Mouse (Mus musculus) natural killer cell, adult 2 months (primary cell): ENCODE results near the gene Evi5.

ENCODE experiments used
- DNase-seq, 2 experiments: peaks; one replicate each; pipeline ENCODE4 v3.0.0; 2022; ENCODE audit warnings: low spot score in 2 of 2

The Evi5 gene

DNA sequence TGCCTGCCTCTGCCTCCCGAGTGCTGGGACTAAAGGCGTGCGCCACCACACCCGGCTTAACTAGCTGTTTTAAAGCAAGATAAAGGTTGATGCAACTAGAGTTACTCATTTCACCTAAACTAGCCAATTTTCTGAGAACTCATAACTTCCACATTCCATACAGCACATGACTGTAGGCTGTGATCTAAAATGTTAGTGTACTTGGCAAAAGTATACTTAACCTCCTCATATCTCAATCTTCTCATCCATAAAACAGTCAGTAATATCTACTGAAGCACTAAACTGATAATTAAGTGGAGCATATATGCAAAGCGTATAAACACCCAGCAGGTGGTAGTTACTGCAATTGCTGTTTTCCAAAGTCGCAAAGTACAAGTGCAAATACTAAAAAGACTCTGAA, 1.6 kb downstream of the Evi5 start:
- DNase-seq: no peak

DNA sequence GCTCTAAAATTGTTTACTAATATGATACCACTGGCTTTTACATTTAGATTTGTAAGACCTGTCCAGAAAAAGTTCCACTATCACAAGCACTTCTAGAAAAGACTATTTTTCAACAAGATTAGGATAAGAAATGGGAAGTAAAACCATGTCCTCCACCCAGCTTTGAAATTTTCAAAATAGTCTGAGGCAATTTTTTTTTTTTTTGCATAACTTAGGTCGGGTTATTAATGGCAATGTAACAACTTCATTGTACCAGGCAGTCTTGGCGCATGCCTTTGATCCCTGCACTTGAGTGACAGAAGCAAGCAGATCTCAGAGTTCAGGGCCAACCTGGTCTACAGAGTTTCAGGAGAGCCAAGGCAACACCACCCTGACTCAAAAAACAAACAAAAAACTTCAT, 5.2 kb downstream of the Evi5 start:
- DNase-seq: no peak

DNA sequence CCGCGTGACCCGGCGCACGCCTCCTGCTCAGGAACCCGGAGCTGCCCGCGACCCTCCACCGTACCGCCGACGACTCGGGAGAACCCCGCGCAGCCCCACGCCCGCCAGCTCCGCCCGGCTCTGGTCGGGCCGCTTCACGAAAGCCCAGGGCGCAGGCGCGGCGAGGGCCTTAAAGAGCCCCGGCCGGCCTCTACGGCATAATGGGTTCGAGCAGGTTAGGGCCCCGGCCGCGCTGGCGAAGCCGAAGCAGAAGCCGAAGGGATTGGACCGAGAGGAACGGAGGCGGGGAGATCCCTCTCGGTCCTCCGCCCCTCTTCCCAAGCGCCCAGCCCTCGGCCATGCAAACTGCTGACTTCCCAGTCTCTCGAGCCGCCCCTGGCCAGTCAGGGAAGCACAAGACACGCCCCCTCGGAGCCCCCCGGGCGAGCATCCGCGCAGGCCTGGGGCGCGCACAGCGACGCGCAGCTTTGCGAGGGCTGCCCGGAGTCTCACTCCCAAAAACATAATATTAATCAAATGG, 5.9 kb downstream of the Evi5 start:
- peak in 1 of 2 experiments; percentile 51 for DNase-seq

DNA sequence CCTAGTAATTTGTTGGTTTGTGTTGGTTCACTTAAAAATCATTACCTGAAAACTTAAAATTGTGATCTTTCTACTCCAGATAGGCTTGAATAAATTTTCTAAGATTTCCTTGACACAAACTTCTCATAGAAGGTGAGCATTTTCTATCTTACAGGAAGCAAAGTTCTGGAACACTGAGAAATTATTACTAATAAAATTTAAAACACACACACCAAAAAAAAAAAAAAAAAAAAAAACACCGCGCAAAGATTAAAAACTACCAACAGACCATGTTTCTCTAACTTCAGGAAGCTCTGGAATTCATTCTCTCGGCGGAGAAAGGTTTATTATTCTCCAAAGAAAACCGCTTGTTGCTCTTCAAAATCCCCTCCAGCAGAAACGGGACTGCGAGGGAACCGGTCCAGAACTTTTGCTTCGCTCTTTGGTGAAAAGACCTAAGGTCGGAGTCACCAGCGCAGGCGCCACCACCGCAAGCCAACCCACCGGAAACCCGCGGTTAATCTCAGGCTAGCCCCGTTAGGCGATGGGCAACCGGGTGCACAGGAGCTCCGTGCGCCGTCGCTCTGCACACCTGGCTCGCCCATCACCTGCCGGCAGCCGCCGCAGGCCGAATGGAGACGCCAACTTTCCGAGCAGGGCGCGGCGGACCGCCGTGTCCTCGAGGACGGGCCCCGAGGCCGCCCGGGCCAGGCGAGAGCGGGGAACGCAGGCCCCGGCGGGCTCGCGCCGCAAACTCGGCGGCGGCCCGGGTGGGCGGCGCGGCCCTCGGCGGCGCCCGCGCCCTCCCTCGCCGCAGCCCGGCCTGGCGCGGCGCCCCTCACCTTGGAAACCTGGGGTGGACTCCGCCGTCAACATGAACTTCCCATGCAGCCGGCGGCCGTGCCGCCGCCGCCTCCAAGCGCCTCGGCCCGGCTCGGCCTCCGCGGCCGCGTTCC, 6.7 kb downstream of the Evi5 start:
- DNase-seq: peak; percentile 62 to 68

DNA sequence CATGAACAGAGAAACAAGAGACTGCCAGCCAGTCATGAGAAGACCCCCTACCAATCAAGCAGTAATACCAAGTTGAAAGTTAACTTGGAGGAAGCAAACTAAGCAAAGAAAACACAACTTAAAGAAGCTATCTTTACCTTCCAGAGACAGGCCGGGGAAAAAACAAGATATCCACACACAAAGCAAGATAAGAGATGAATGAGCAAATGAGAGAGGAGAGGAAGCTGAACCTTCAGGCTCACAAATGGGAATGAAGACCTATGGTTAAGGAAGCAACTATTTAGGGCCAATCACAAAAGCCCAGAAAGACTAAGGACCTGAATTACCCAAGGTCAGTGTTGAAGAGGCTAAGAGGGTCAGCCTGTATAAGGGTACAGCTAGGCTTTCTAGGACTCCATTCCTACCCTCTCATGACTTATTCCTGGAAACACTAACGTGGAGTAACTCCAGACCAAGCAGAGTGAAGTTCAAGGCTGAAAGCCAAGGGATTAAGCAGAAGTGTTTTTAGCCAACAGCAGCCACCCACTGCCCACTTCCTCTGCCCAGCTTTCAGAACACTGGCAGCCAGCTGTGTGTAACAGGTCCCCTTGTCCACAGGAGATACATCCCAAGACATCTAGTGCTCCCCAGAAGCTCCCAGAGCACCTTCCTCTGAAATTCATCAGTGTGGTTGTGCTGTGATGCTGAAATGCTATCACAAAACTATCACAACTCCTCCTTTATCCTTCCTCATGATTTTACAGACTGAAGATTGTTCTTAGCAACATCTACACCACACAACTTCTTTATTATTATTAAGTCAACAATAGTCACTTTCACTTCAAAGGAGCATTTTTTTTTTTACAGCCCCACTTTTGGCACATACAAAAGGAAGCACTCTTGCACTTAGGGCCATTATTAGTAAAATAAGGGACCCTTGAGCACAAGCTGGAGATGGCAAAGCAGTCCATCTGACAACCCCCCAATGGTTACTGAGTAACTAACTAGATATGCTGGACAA, 8.5 kb downstream of the Evi5 start:
- DNase-seq: peak in 1 of 2 experiments; percentile 9

DNA sequence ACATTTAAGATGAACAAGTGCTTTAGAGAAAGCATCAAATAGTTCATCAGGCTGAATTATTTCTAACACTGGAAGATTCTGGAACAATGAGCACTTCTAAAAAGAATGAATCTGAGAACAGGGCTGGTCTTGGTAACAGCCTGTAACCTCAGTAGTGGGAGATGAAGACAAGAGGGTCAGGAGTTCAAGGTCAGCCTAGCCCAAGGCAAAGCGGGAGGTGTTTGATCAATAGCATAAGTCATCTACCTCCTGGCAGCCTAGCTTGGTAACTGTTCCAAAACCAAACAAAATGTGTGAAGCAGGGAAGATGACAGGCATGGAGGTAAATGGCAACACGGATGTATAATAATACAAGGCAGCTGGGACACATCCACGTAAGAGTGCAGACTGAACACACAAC, 10.9 kb downstream of the Evi5 start:
- no peak for DNase-seq

DNA sequence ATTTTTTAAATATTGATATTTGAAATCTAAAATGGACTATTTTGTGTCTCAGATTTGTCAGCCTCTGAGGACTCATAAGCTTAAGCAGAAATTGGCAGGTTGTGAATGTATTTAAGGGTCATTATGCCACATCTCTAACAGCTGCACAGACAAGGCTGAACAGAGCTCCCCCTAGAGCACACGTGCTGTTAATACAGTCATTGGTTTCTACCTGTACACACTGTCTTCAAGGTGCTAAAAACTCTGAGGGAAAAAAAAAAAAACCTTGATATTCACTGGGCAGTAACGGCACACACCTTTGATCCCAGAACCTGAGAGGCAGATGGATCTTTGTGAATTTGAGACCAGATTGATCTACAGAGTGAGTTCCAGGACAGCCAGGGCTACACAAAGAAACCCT, 15.9 kb downstream of the Evi5 start:
- DNase-seq: peak in 1 of 2 experiments; percentile 15

DNA sequence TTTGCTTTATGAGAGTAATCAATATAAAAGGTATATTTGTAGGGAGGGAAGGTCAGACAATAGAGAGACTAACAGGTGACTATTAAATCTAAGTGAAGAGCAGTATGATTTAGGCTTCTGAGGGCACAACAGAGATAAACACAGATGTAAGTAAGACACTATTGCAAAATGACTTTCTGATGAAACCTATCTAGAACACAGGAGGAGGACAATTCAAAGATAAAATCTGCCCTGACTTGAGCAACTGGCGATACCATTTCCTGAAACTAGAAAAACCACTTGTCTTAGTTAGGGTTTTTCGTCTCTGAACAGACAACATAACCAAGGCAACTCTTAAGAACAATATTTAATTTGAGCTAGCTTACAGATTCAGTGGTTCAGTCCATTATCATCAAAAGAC, 19.4 kb downstream of the Evi5 start:
- DNase-seq: no peak

DNA sequence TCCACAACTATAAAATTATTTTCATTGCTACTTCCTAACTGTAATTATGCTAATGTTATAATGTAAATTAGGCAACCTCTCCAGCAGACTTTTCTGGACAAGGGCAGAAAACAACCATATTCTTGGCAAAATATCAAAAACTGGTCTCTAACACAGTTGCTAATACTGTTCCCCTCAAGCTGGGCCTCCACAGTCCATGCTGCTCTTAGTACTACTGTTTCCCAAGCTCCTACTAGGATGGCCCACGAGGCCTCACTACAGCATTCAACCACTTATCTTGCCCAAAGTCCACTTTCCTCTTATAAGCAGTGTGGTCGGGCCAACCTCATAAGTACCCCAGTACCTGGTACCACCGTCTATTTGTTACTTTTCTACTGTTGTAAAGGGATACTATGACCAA, 20.4 kb downstream of the Evi5 start:
- no peak for DNase-seq

DNA sequence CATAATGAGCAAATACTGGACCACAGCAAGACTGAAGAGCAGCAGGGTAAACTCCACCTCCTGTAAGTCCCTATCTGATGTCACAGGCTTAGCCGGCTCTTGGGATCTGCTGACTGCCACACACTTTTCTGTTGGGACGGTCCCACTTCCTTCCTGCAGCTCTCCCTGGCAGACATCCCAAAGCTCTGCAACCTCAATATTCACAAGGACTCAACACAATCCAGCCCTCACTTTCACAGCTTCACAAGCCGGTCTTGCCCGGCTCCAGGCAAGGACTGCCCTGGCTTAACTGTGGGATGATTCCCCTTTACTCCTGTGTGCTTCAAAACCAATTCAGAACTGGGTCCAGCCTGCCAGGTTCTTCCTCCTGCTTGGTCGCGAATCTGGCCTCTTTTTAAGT, 21.1 kb downstream of the Evi5 start:
- DNase-seq: no peak

DNA sequence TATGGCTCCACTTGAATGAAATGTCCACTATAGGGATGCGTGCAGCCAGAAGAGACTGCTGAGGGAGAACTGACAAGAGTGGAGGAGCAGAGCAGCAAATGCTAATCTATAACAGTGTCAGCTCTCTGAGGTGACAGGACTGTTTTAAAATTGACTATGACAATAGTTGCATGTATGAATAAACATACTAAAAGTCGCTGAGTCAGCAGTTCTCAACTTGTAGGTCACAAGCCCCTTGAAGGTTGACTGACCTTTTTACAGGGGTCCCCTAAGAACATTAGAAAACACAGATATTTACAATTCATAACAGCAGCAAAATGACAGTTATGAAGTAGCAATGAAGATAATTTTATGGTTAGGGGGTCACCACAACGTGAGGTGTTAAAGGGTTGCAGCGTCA, 25.9 kb downstream of the Evi5 start:
- no peak for DNase-seq

DNA sequence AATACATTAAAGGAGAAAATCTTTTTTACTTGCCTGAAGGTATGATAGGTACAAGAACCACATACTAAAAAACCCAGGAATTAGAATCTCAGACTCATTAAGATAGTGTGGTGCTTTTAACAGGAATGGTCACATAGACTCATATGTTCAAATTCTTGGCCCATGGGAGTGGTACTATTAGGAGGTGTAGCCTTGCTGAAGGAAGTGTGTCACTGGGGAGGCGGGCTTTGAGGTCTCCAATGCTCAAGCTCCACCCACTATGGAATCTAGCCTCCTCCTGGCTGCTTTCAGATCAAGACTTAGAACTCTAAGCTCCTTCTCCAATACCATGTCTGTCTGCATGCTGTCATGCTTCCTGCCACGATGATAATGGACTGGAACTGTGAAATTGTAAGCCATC, 27.1 kb downstream of the Evi5 start:
- no peak for DNase-seq

DNA sequence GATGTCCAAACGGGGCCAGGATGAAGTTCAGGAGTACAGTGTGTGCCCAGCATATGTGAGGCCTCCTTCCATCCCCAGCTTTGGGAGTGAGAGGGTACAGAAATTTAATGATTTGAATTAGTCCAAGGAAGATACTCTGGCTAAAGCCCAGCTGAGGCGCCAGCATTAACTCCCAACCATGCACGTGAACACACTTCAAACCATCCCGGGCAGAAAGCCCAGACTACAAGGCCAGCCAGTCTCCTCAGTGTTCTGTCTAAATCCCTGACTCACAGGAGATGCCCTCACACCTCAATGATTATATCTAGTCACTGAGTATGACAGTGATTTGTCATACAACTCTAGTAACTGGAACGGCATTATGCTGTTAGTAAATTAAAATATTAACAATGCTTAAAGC, 27.6 kb downstream of the Evi5 start:
- no peak for DNase-seq

DNA sequence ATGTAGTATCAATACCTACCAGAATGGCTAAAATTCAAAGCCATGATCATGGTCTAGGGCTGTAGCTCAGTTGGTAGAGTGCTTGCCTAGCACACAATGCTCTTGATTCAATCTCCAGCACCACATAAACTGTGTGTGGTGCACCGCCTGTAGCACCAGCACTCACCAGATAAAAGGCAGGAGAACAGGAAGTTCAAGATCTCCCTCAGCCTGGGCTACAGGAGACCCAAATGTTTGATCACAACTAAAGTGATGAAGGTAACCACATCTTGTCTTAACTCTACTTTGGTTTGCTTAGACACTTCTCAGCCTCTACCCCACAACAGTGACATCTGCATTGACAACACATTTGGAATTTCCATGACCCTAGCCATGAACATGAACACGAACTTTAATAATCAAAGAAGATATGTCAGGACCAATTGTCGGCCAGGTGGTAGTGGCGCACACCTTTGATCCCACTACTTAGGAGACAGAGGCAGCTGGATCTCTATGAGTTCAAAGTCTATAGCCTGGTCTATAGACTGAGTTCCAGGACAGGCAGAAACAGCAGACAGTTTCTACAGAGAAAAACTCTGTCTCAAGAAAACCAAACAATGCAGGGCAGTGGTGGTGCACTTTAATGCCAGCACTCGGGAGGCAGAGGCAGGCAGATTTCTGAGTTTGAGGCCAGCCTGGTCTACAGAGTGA, 34.2 kb downstream of the Evi5 start:
- DNase-seq: no peak

DNA sequence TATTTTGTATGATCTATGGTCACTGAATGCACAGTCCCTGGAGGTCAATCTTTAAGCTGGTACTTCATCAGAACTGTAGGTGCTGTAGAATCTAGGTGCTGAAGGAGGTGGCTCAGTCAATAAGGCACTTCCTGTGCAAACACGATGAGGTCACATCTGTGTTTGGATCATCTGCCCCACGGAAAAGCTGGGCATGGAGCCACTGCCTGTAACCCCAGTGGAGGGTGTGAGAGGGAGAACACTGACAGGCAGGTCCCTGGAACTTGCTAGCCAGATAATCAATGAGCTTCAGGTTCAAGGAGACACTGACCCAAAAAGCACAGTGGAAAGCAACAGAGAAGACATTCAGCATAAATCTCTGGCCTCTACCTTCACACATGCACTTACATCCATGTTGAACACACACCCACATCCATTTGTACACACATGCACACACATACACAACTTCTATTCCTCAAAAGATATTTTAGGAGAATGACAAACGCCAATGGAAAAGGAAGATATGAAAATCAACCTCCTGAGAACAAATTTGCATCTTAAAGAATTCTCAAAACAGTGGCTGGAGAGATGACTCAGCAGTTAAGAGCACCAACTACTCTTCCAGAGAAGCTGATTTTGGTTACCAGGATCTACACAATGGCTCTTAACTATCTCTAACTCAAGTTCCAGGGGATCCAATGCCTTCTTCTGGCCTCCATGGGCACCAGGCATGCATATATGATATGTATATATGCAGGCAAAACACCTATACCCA, 35.8 kb downstream of the Evi5 start:
- no peak for DNase-seq

DNA sequence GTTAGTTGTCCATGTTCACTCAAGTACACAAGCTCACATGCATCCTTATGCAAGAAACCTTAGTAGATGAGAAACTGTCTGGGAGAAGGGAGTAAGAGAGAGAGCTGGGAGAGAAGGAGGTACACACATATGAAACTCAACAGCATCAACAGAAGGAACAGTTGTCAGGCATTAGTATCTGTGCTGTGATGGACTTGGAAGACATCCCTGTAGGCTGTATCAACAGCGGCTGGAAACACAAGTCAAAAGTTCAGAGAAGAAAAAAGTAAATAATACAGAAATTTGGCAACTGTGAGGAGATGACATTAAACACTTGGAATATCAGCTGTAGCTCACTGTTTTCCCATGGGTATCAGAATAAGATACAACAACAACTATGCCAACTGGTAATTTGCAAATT, 40.6 kb downstream of the Evi5 start:
- DNase-seq: no peak

DNA sequence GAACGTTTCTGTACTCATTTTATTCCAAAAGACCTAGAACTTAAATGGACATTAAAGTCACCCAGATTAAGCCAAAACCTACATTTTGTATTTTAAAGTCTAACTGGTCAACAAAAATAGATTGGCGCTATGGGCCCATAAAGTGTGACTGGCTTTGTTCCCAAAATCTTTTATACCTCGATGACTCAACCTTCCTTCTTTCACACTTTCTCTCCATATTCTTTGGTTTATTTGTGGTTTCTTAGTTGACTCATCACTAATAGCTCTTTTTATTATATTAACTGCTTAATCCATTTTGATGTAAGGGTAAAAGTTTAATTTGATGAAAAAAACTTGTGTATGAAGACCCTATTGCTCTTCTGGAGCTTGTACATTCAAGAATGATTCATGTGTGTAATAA, 43.6 kb downstream of the Evi5 start:
- no peak for DNase-seq

DNA sequence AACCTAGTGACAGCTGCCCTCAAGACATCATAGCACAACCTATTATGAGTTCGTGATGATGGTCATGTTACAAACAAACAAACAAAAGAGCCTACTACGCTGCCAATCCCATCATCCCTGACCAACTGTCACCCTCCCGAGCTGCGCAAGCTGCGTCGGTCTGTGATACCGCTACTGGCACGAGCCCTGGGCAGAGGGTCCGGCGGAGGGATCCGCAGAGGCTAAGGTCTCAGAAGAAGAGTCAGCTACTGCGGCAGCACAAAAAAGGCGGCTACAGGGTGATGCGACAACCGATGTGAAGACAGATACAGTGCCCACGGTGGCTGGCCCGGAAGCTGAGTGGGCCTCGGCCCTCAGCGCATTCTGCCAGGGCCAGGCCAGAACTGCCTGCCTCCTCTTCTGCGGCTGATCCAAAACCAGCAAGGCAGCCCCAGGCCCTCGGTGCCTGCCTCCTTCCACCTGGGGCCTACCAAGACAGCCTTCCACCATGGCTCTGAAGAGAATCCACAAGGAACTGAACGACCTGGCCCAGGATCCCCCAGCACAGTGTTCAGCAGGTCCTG, 44.8 kb downstream of the Evi5 start, which contains the start of gene Ube2d2b:
Ube2d2b (plus strand) TSS at position 102 of the 563 bp plus-strand sequence.
- DNase-seq: no peak

DNA sequence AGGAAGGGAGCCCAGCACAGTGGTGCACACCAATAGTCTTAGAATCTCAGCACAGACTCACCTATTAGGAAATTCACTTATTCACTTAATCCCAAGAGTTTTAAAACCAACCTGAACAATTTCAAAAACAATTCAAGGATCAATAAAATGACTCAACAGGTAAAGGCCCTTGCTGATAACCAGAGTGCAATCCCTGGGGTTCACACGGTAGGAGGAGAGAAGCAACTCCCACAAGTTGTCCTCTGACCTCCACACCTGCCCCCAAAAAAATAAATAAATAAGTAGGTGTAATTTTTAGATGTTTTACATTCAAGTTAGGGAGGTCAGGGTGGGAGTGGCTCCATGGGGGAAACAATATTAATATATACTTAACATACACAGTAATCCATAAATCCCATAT, 52.4 kb downstream of the Evi5 start:
- no peak for DNase-seq

DNA sequence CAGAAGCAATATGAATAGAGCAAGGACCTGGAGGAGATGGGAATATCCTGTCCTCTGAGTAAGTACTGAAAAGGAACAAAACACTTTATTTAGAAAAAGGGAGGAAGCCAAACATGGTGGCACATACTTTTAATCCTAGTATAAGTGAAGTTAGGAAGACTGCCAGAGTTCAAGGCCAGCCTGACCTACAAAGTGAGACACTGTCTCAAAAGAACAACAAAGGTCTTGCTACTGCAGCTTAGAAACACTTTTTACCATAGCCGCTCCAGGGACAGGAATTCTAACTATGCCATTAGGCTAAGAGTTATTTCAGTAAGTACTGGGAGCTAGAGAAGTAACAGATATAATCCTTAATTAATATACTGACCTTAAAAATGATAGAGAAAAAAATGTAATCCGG, 60.3 kb downstream of the Evi5 start:
- no peak for DNase-seq

DNA sequence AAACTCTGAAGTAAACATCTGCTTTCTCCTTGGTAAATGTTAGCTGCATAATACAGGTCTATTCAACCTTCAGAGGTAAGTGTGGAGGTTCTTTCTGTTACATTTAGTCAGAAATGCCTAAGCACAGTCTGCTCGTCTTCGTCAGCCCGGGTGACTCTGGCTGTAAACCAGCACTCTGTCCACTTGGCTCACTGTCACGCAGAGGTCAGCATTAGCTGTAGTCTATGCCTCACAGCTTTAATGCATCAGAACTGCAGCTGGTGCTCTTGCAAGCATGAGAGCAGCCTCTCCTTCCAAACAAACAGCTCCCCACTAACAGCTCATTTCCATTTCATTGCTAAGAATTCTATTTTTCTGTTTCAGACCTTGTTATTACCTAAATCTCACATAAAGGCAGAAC, 67.4 kb downstream of the Evi5 start:
- DNase-seq: no peak
